Mouse (Mus musculus): ENCODE results near the gene Adgrg1.

The Adgrg1 gene

GRCm38 (mm10) chr8:94974467-94975165, at the start of gene Adgrg1:
Gene Adgrg1, plus strand, starts transcription at chr8:94974751.
- DNase-seq (ENCODE audit: extremely low spot score, low read depth, low spot score) = no peak

GRCm38 (mm10) chr8:94928227-94928626, 46.3 kb upstream of the Adgrg1 start:
- no peak for DNase-seq (ENCODE audit: extremely low spot score, low read depth, low spot score)

GRCm38 (mm10) chr8:94933918-94934317, 40.6 kb upstream of the Adgrg1 start:
- no peak for DNase-seq (ENCODE audit: extremely low spot score, low read depth, low spot score)

- DNase-seq (ENCODE audit: extremely low spot score, low read depth, low spot score) = no peak
Observed at GRCm38 (mm10) chr8:94935172-94935571, 39.4 kb upstream of the Adgrg1 start.

- DNase-seq (ENCODE audit: extremely low spot score, low read depth, low spot score) = peak; percentile 30
Observed at GRCm38 (mm10) chr8:94942566-94942965, 32.0 kb upstream of the Adgrg1 start.

- no peak for DNase-seq (ENCODE audit: extremely low spot score, low read depth, low spot score)
Observed at GRCm38 (mm10) chr8:94945185-94945584, 29.4 kb upstream of the Adgrg1 start.

- DNase-seq (ENCODE audit: extremely low spot score, low read depth, low spot score) = no peak
Observed at GRCm38 (mm10) chr8:94948421-94948820, 26.1 kb upstream of the Adgrg1 start.

- no peak for DNase-seq (ENCODE audit: extremely low spot score, low read depth, low spot score)
Observed at GRCm38 (mm10) chr8:94949010-94949409, 25.5 kb upstream of the Adgrg1 start.

GRCm38 (mm10) chr8:94950046-94950445, 24.5 kb upstream of the Adgrg1 start:
- DNase-seq (ENCODE audit: extremely low spot score, low read depth, low spot score) = peak; percentile 56

GRCm38 (mm10) chr8:94950458-94950857, 24.1 kb upstream of the Adgrg1 start:
- no peak for DNase-seq (ENCODE audit: extremely low spot score, low read depth, low spot score)

- no peak for DNase-seq (ENCODE audit: extremely low spot score, low read depth, low spot score)
Observed at GRCm38 (mm10) chr8:94952086-94952485, 22.5 kb upstream of the Adgrg1 start.

- DNase-seq (ENCODE audit: extremely low spot score, low read depth, low spot score) = no peak
Observed at GRCm38 (mm10) chr8:94953624-94954367, 20.8 kb upstream of the Adgrg1 start.

GRCm38 (mm10) chr8:94954368-94954737, 20.2 kb upstream of the Adgrg1 start:
- no peak for DNase-seq (ENCODE audit: extremely low spot score, low read depth, low spot score)

GRCm38 (mm10) chr8:94954921-94955758, 19.4 kb upstream of the Adgrg1 start:
- no peak for DNase-seq (ENCODE audit: extremely low spot score, low read depth, low spot score)

GRCm38 (mm10) chr8:94956078-94956574, 18.4 kb upstream of the Adgrg1 start:
- DNase-seq (ENCODE audit: extremely low spot score, low read depth, low spot score) = no peak

GRCm38 (mm10) chr8:94962201-94962600, 12.3 kb upstream of the Adgrg1 start:
- no peak for DNase-seq (ENCODE audit: extremely low spot score, low read depth, low spot score)

- DNase-seq (ENCODE audit: extremely low spot score, low read depth, low spot score) = no peak
Observed at GRCm38 (mm10) chr8:94964828-94965227, 9.7 kb upstream of the Adgrg1 start.

GRCm38 (mm10) chr8:94966578-94966977, 8.0 kb upstream of the Adgrg1 start:
- peak; percentile 24 for DNase-seq (ENCODE audit: extremely low spot score, low read depth, low spot score)

GRCm38 (mm10) chr8:94967071-94967470, 7.5 kb upstream of the Adgrg1 start:
- no peak for DNase-seq (ENCODE audit: extremely low spot score, low read depth, low spot score)

- DNase-seq (ENCODE audit: extremely low spot score, low read depth, low spot score) = no peak
Observed at GRCm38 (mm10) chr8:94967554-94967953, 7.0 kb upstream of the Adgrg1 start.

- no peak for DNase-seq (ENCODE audit: extremely low spot score, low read depth, low spot score)
Observed at GRCm38 (mm10) chr8:94973270-94973669, 1.3 kb upstream of the Adgrg1 start.

All from hindlimb bud, embryonic 11.5 days (tissue).